In genomic region chr1:45865727-45866126, GRCm38 (mm10) we compare ENCODE assay signal across 15 mouse cellular contexts. TPM values are rescaled to one million over a fixed set of nuclear protein-coding genes. Genes with fewer than 3 reads are reported as not detected.
DNase-seq lines count a peak whose midpoint lies in the region; ATAC-seq and TF ChIP-seq lines count a peak whose summit lies in the region.
"Had no signal": no experiment of that assay in that cellular context is flagged by ENCODE, and none has a peak within 500 bp of the region (broad histone marks: within the 10 kb centered on the region; RNA-seq: fewer than 3 reads in every experiment).

No protein-coding gene starts in this region.

- TF ChIP-seq POLR2A in heart, adult 2 months (IDR thresholded peaks at IDR 0.05; ENCODE audit: insufficient read depth, low read depth, low read length), result no peak
- TF ChIP-seq POLR2A in liver, adult 2 months (IDR thresholded peaks at IDR 0.05; ENCODE audit: extremely low read depth, insufficient read depth, low read length), result no peak

- no peak for DNase-seq in heart, adult 2 months
- no peak for DNase-seq in heart, postnatal 25 days (ENCODE audit: low spot score)
- no peak for DNase-seq in liver, adult 2 months (ENCODE audit: extremely low read depth, low read depth, low spot score)
- DNase-seq in left cerebral cortex, postnatal 10 days (ENCODE audit: extremely low spot score in 1 of 2, low spot score in 2 of 2), result no peak
- no peak for DNase-seq in lung, postnatal 10 days
- DNase-seq: adrenal gland, adult 8-10 months; cerebellum, postnatal 25 days; right cerebral cortex, postnatal 14 days had no signal

- TF ChIP-seq CTCF in heart, adult 2 months (IDR thresholded peaks at IDR 0.05), result no peak
- no peak for TF ChIP-seq CTCF in liver, adult 2 months (IDR thresholded peaks at IDR 0.05; ENCODE audit: low read depth, low read length)

- H3K9me3 ChIP-seq in liver, embryonic 12.5 days (replicated peaks), result 0 out of 2 replicates have a peak, but pooled peaks cover 4% of the 10 kb centered on the region
- H3K9me3 ChIP-seq: hindbrain, embryonic 15.5 days had no signal

- no peak overlapping the region for H3K4me3 ChIP-seq in heart, adult 2 months
- no peak overlapping the region for H3K4me3 ChIP-seq in liver, adult 2 months (ENCODE audit: insufficient read depth, low read depth, low read length)
- H3K4me3 ChIP-seq in liver, embryonic 12.5 days, result no peak overlapping the region
- H3K4me3 ChIP-seq: hindbrain, embryonic 15.5 days; limb, embryonic 15.5 days had no signal

- H3K36me3 ChIP-seq in heart, adult 2 months (ENCODE audit: control insufficient read depth, insufficient read depth, low read length), result peaks cover 6% of the 10 kb centered on the region
- no peaks in the 10 kb centered on the region for H3K36me3 ChIP-seq in liver, adult 2 months (ENCODE audit: control insufficient read depth, insufficient read depth, low read length)
- no peaks in the 10 kb centered on the region for H3K36me3 ChIP-seq in liver, embryonic 12.5 days
- H3K36me3 ChIP-seq: hindbrain, embryonic 15.5 days; limb, embryonic 15.5 days had no signal

- H3K4me1 ChIP-seq in heart, adult 2 months (ENCODE audit: control insufficient read depth, insufficient read depth, low read length), result peaks cover 14% of the 10 kb centered on the region
- peaks cover 10% of the 10 kb centered on the region for H3K4me1 ChIP-seq in liver, adult 2 months (ENCODE audit: control insufficient read depth, insufficient read depth, low read length)
- peaks cover 5% of the 10 kb centered on the region; the same call in 1 of the 2 replicates for H3K4me1 ChIP-seq in liver, embryonic 12.5 days
- H3K4me1 ChIP-seq: hindbrain, embryonic 15.5 days had no signal

- TF ChIP-seq EP300 in heart, adult 2 months (IDR thresholded peaks at IDR 0.05; ENCODE audit: insufficient read depth, low read depth, low read length), result no peak

- no peak for ATAC-seq in liver, embryonic 12.5 days
- ATAC-seq in hematopoietic stem cell, adult 5-6 weeks (replicated peaks in 1 of 2; ENCODE audit: insufficient read depth in 1 of 2, low FRiP score in 2 of 2, low TSS enrichment in 1 of 2, low read depth in 1 of 2, poor library complexity in 2 of 2, severe bottlenecking in 2 of 2), result peak; percentile 41 to 46; a peak in 2 of 4 replicates
- peak; percentile 33; the same call in 1 of the 2 replicates for ATAC-seq in neutrophil, adult 5-6 weeks (ENCODE audit: extremely low read depth, insufficient number of reproducible peaks, low FRiP score, poor library complexity, severe bottlenecking)

- intact Hi-C loops in heart, adult 2 months (cut with DNase I), result no loop called here
- intact Hi-C loops in heart, postnatal 25 days (cut with DNase I), result no loop called here
- intact Hi-C loops in left cerebral cortex, postnatal 10 days (cut with DNase I), result no loop called here

- H3K9ac ChIP-seq in heart, adult 2 months (ENCODE audit: low read depth, low read length), result no peak overlapping the region
- H3K9ac ChIP-seq in liver, adult 2 months (ENCODE audit: low read depth, low read length), result no peak overlapping the region
- no peak overlapping the region for H3K9ac ChIP-seq in liver, embryonic 12.5 days
- H3K9ac ChIP-seq: hindbrain, embryonic 15.5 days; limb, embryonic 15.5 days had no signal

- H3K79me2 ChIP-seq in heart, adult 2 months (replicated peaks; ENCODE audit: control insufficient read depth, insufficient read depth, low read length), result no peaks in the 10 kb centered on the region
- H3K79me2 ChIP-seq in liver, adult 2 months (ENCODE audit: control insufficient read depth, insufficient read depth, low read length), result no peaks in the 10 kb centered on the region

- peak overlapping the region; percentile 63 for H3K27ac ChIP-seq in heart, adult 2 months
- peak overlapping the region; percentile 69 for H3K27ac ChIP-seq in liver, adult 2 months (replicated peaks; ENCODE audit: insufficient read depth, low read depth, low read length)
- no peak overlapping the region for H3K27ac ChIP-seq in liver, embryonic 12.5 days
- H3K27ac ChIP-seq: hindbrain, embryonic 15.5 days had no signal

- no peaks in the 10 kb centered on the region for H3K27me3 ChIP-seq in heart, adult 2 months (ENCODE audit: control insufficient read depth, insufficient read depth, low read length)
- no peaks in the 10 kb centered on the region for H3K27me3 ChIP-seq in liver, adult 2 months (ENCODE audit: control insufficient read depth, insufficient read depth, low read length)
- no peaks in the 10 kb centered on the region for H3K27me3 ChIP-seq in liver, embryonic 12.5 days (replicated peaks)
- H3K27me3 ChIP-seq: hindbrain, embryonic 15.5 days; limb, embryonic 15.5 days had no signal

- 29% methylated on average over 5 of the region's 5 CpGs for WGBS in heart, adult 2 months
- WGBS in liver, adult 2 months, result 63% methylated on average over 5 of the region's 5 CpGs
- WGBS in liver, embryonic 12.5 days (ENCODE audit: insufficient replicate concordance), result 24% methylated on average over 5 of the region's 5 CpGs

- H3K4me2 ChIP-seq in liver, embryonic 12.5 days, result no peak overlapping the region
- H3K4me2 ChIP-seq: hindbrain, embryonic 15.5 days; limb, embryonic 15.5 days had no signal

RNA-seq across cellular contexts. Expression of gene Gm5269, which starts 24.3 kb away (rescaled TPM):
- total RNA-seq in heart, adult 2 months (2021), result not detected
- not detected in 2 replicates for polyA plus RNA-seq in heart, adult 2 months (2012; rRNA removed)
- not detected for total RNA-seq in heart, postnatal 25 days (2021)
- total RNA-seq in liver, adult 2 months (2014; rRNA removed), result not detected in 2 replicates
- not detected in 2 replicates for polyA plus RNA-seq in liver, adult 2 months (2012; rRNA removed)
- not detected in 2 replicates for polyA plus RNA-seq in liver, embryonic 12.5 days (2016; fragmentation: Nextera tagmentation; extraction: Ambion mirVana)
- not detected in 2 replicates for total RNA-seq in hematopoietic stem cell, adult 5-6 weeks (2017)
- total RNA-seq in neutrophil, adult 5-6 weeks (2017), result 3.6 and 5.7 TPM in 2 replicates
- total RNA-seq in left cerebral cortex, postnatal 10 days (2021), result not detected
- total RNA-seq: adrenal gland, adult 8-10 months; heart, adult 18-20 months; left cerebral cortex, adult 18-20 months had no signal
- polyA plus RNA-seq: hindbrain, embryonic 15.5 days; limb, embryonic 15.5 days had no signal
